Mouse (Mus musculus) bone marrow, adult 2 months (tissue): ENCODE data around the gene Ganab. TPM values are rescaled to one million over a fixed set of nuclear protein-coding genes. Genes with fewer than 3 reads are reported as not detected.
A peak's percentile ranks its signal among the peaks of the same experiment; 100 is the strongest.

ENCODE experiments used
- H3K27ac ChIP-seq: fragments of 200-500 bp; 2 replicates; pipeline ENCODE4 v1.5.1; 2012; ENCODE audit warnings: low read depth, mild to moderate bottlenecking, control low read depth, inconsistent platforms, low read length; ENCODE audit not compliant: control insufficient read depth, poor library complexity, insufficient read depth
- H3K4me1 ChIP-seq: fragments of 200-500 bp; 2 replicates; pipeline ENCODE4 v1.6.1; 2011; ENCODE audit warnings: low read length; ENCODE audit not compliant: control insufficient read depth, insufficient read depth
- H3K4me3 ChIP-seq: fragments of 200-500 bp; replicated peaks from 2 replicates; pipeline ENCODE3; 2011; ENCODE audit warnings: mild to moderate bottlenecking, low read depth, low read length, control low read depth; ENCODE audit not compliant: control insufficient read depth
- CTCF ChIP-seq: fragments of 200-500 bp; IDR thresholded peaks from 2 replicates; pipeline ENCODE4 v1.5.1; 2011; ENCODE audit warnings: low read length, control low read depth; ENCODE audit not compliant: control insufficient read depth, insufficient read depth
- POLR2A ChIP-seq: fragments of 200-500 bp; IDR thresholded peaks from 2 replicates; pipeline ENCODE4 v1.6.1; 2011; ENCODE audit warnings: low read depth, mild to moderate bottlenecking, control low read depth, low read length, borderline replicate concordance; ENCODE audit not compliant: control insufficient read depth
- WGBS: fragments of 180-500 bp; shearing (Covaris S2); methylation state at CpG from one replicate; pipeline ENCODE4 v1.1.7; 2018; 5-methylcytosine and 5-hydroxymethylcytosine counted together
- polyA plus RNA-seq: library from polyadenylated mRNA; stranded (reverse); fragments of >200 nt; gene quantifications from 2 replicates; pipeline ENCODE4 v1.2.4, GENCODE M21; 2011; ENCODE audit warnings: low replicate concordance; ENCODE audit not compliant: missing spikeins, insufficient read depth, insufficient read length

Ganab gene
- polyA plus RNA-seq, 1 experiment, result 61.7 TPM

DNA sequence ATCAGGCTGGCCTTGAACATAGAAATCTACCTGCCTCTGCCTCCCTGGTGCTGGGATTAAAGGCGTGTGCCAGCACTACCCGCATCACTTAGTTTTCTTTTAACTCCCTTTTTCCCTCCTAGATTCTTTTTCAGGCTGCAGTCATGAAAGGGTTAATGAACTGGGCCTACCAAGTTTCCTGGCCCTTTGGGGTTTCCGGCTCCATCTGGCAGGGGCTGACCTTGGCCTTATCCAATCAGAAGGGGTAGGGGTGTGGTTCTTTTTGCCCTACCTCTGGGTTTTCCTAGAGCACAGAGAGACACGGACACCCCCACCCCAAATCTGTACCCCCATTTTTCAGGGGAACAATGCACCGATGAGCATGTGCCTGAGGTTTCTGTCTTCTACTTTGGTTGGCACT lies 46.9 kb downstream of the Ganab start:
- Histone ChIP-seq H3K27ac (no peak overlapping the region; the same call in 1 of the 2 replicates), H3K4me3 (no peak overlapping the region), H3K4me1 (peaks cover 5% of the 10 kb centered on the region; the same call in 1 of the 2 replicates)
- TF ChIP-seq CTCF, result no peak
- TF ChIP-seq POLR2A, result no peak
- 5% methylated on average over 5 of the region's 5 CpGs for WGBS

DNA sequence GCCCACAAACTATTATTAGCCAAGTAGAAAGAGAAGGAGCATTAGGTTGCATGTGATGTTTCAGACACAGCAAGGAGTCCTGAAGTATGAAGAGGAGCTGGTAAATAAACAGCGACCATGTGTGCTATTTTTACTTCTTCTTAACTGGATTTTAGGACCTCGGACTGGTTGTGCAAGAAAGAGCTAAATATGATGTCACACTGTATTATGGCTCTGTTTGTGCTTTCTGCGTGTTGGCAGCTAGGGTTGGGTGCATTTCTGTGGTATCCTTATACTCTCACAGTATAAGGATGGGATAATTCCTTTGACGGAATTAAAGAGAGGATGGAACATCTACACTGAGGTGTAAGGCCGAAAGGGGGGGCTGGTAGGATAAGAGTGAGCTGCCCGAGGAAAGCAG lies 47.4 kb downstream of the Ganab start:
- 51% methylated on average over 6 of the region's 6 CpGs for WGBS
- Histone ChIP-seq H3K27ac (no peak overlapping the region), H3K4me1 (peaks cover 5% of the 10 kb centered on the region; the same call in 1 of the 2 replicates), H3K4me3 (no peak overlapping the region)
- TF ChIP-seq CTCF (no peak), POLR2A (no peak)

DNA sequence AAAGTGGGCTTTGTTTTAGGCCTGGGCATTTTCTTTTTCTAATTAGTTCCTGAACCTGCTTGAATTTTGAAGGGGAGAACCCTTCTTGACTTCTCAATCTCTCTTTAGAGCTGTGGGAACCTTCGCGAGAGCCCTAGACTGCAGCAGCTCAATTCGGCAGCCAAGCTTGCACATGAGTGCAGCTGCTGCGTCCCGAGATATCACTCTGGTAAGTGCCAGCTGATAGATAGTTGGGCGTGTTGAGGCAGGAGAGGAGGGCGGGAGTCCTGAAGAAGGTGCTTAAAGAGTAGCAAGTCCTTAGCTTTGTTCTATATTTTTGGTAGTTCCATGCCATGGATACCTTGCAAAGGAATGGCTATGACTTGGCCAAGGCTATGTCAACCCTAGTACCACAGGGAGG lies 49.1 kb downstream of the Ganab start:
- Histone ChIP-seq H3K27ac (no peak overlapping the region), H3K4me1 (peaks cover 1% of the 10 kb centered on the region; the same call in 1 of the 2 replicates), H3K4me3 (no peak overlapping the region)
- TF ChIP-seq CTCF (no peak), POLR2A (no peak)
- WGBS, result 67% methylated on average over 7 of the region's 7 CpGs

DNA sequence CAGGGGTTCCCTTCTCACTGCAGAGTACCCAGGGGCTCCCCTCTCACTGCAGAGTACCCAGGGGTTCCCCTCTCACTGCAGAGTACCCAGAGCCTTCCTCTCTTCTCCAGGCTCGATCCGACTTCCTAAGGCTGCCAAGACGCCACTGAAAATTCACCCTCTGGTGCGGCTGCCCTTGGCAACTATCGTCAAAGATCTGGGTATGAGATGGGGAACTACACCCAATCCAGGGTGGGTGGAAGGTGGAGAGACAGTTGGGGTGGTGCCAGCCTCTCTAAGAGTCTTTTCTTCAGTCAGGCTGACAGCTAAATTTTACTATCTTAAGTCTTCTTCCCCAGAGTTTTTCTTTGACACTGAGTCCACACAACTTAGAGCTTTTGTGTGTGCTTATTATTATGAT lies 52.3 kb downstream of the Ganab start:
- Histone ChIP-seq H3K4me3 (no peak overlapping the region), H3K4me1 (peaks cover 2% of the 10 kb centered on the region; the same call in 1 of the 2 replicates), H3K27ac (no peak overlapping the region)
- 72% methylated on average over 5 of the region's 5 CpGs for WGBS
- TF ChIP-seq CTCF (no peak), POLR2A (no peak)

DNA sequence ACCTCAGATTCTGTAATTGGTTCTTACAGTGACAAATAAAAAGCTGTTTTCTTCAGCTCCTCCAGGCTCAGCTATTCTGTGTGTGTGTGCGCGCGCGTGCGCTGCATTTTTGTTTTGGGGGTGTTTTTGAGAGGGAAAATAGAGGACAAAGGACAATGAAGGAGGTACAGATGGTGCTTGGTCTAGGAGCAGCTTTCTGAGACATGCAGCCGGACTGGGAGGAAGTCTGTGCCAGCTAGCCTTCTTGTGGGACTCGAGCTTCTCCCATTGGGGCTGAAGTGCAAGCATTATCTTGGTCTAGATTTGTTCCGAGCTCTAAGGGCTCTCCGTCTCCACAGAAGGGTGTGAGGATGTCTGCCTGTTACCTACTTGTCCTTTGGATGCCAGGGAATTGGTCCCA lies 54.4 kb downstream of the Ganab start:
- 84% methylated on average over 9 of the region's 9 CpGs for WGBS
- Histone ChIP-seq H3K27ac (no peak overlapping the region), H3K4me3 (no peak overlapping the region), H3K4me1 (peaks cover 2% of the 10 kb centered on the region; the same call in 1 of the 2 replicates)
- TF ChIP-seq POLR2A, result no peak
- TF ChIP-seq CTCF, result no peak

DNA sequence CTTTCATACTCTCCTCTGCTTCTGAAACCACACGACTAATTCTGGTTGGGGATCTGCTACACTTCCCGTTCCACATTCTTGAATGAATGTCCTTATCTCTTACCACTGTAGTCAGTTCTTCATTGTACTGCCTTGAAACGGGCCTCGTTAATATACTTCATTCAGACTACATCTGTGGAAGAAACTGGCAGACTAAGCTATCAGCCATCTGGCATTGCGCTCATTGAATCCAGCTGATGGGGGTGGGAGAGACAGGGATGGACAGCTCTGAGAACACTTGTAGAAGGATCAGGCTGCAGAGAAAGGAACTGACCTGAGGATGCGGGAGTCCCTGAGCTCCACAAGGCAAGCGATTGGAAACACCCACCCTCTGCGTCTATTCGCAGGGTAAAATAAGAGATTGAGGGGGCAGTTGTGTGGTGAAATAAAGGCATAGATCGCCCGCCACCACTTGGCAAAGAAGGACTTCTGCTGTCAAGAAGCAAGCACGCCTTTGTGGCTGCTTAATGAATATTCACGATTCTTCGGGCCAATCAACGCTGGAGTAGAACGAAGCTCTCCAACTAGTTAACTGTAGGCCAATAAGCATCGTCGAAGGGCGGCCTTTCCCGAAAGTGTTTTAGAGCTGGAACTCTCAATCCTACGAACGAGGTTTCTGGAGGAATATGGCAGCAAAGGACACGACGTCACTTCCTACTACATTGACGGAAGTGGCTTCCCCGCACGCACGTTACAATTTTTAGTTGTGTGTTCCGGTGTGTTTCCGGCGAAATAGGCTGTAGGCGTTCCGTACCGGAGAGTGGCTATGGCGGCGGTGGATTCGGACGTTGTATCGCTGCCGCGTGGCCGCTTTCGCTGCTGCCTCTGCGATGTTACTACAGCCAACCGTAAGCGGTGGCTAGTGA lies 55.5 kb downstream of the Ganab start, which contains the start of gene Tut1:
TSS of gene Tut1 (plus strand) at position 713 of the 905 bp plus-strand sequence.
- Histone ChIP-seq H3K4me1 (peaks cover 2% of the 10 kb centered on the region; the same call in 1 of the 2 replicates), H3K27ac (peak within 1 kb of the TSS; percentile 62), H3K4me3 (peak within 1 kb of the TSS; percentile 94)
- peak; percentile 59; the same call in 1 of the 2 replicates for TF ChIP-seq POLR2A
- no peak for TF ChIP-seq CTCF
- WGBS, result under 1% methylated on average over 46 of the region's 46 CpGs

DNA sequence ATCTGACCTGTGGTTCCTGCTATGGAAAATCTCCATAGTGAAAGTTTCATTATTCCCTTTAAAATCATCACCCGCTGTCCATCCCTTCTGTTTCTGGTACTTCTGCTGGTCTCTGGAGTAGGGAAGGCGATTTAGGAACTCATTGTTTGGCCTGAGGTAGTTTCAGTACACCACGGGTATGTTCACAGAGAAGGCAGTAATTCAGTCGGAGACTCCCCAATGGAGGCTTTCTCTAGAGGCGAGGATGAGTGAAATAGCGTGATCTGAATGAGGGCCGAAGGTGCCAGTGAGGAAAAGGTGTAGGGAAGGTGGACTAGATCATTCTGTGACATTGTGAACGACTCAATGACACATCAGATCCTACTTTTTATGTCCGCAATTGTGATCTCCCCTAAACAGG lies 56.3 kb downstream of the Ganab start:
- no peak for TF ChIP-seq POLR2A
- TF ChIP-seq CTCF, result no peak
- Histone ChIP-seq H3K4me1 (peaks cover 2% of the 10 kb centered on the region; the same call in 1 of the 2 replicates), H3K4me3 (peak overlapping the region; percentile 94), H3K27ac (no peak overlapping the region)
- WGBS, result 4% methylated on average over 9 of the region's 9 CpGs

DNA sequence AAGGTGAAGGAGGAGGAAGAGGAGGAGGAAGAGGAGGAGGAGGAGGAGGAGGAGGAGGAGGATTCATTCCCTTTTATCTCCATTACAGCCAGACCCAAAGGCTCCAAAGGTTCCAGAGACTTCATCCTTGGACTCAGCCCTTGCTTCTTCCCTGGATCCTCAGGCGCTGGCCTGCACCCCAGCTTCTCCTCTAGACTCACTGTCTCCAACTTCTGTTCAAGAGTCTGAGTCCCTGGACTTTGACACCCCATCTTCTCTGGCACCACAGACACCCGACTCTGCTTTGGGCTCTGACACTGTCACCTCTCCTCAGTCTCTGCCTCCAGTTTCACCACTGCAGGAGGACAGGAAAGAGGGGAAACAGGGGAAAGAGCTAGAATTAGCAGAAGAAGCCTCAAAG lies 64.4 kb downstream of the Ganab start:
- H3K4me3 ChIP-seq, result no peak overlapping the region
- 80% methylated on average over 2 of the region's 2 CpGs for WGBS
- H3K4me1 ChIP-seq, result no peaks in the 10 kb centered on the region
- TF ChIP-seq CTCF, result no peak
- no peak for TF ChIP-seq POLR2A
- no peak overlapping the region for H3K27ac ChIP-seq

DNA sequence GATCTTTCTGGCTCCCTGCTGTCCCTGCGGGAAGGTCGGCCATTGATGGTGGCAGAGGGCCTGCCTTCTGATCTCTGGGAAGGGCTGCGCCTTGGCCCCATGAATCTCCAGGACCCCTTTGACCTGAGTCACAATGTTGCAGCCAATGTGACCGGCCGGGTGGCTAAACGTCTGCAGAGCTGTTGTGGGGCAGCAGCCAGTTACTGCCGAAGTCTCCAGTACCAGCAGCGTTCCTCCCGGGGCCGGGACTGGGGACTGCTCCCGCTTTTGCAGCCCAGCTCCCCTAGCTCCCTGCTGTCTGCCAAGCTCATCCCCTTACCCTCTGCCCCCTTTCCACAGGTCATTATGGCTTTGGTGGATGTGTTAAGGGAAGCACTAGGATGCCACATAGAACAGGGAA lies 67.2 kb downstream of the Ganab start:
- H3K27ac ChIP-seq, result no peak overlapping the region
- 91% methylated on average over 11 of the region's 11 CpGs for WGBS
- TF ChIP-seq POLR2A (no peak), CTCF (no peak)
- H3K4me1 ChIP-seq, result no peaks in the 10 kb centered on the region
- H3K4me3 ChIP-seq, result no peak overlapping the region
